Mouse (Mus musculus): ENCODE data around the gene Psma7.

DNA sequence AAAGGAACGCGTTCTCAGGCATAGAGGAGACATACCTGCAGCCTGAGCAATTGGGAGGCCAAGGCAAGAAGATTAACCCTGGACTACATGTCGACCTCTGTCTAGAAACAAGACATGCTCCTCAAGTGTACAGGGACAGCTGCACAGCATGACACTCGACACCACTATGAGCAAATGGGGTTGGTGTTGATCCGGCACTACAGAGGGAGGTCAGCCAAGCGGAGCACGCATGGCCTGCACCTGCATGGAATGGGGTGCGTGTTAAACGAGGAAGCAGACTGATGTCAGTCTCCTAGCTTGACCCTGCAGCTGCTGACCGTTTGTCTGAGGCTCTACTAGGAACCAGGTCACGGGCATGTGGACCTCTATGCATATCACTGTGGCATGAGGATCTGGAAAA lies 48.1 kb upstream of the Psma7 start:
- TF ChIP-seq CTCF (IDR thresholded peaks at IDR 0.05; ENCODE audit: insufficient read depth, low read length), result no peak
- TF ChIP-seq POLR2A (IDR thresholded peaks at IDR 0.05; ENCODE audit: borderline replicate concordance, extremely low read depth, low read depth, low read length), result no peak

Data from lung, adult 2 months (tissue).